Mouse (Mus musculus) small intestine, adult 2 months (tissue): Measurements from ENCODE around the gene Gsta3.

Experiments
- CTCF ChIP-seq: fragments of 200-500 bp; IDR thresholded peaks from 2 replicates; pipeline ENCODE4 v1.5.1; 2012; ENCODE audit warnings: low read depth, mild to moderate bottlenecking, control low read depth, inconsistent platforms, low read length, moderate library complexity, mixed read lengths; ENCODE audit not compliant: insufficient replicate concordance, insufficient read length; ENCODE audit errors: extremely low read depth
- POLR2A ChIP-seq: fragments of 200-500 bp; IDR thresholded peaks from 2 replicates; pipeline ENCODE4 v1.6.1; 2012; ENCODE audit warnings: low read depth, mild to moderate bottlenecking, control low read depth, inconsistent platforms, low read length, moderate library complexity

GRCm38 (mm10) chr1:21262401-21262800 lies 22.0 kb downstream of the Gsta3 start:
- no peak for TF ChIP-seq CTCF
- TF ChIP-seq POLR2A, result no peak
